Comparison of ENCODE assay signal across 7 mouse cellular contexts in genomic region chr6:36810448-36810847, GRCm38 (mm10). TPM values are rescaled to one million over a fixed set of nuclear protein-coding genes. Genes with fewer than 3 reads are reported as not detected.
DNase-seq lines count a peak whose midpoint lies in the region; ATAC-seq lines count a peak whose summit lies in the region.

No protein-coding gene starts in this region.

- peak overlapping the region; percentile 51; the same call in 1 of the 2 replicates for H3K4me3 ChIP-seq in liver, embryonic 11.5 days (ENCODE audit: low read depth, low read length)
- H3K4me3 ChIP-seq in forebrain, embryonic 13.5 days, result peak overlapping the region; percentile 68
- H3K4me3 ChIP-seq in limb, embryonic 12.5 days (replicated peaks), result peak overlapping the region; percentile 64
- peak overlapping the region; percentile 62 for H3K4me3 ChIP-seq in stomach, embryonic 14.5 days (ENCODE audit: low read depth, low read length)

- no peaks in the 10 kb centered on the region for H3K4me1 ChIP-seq in liver, embryonic 11.5 days (replicated peaks; ENCODE audit: control insufficient read depth, insufficient read depth, low read length)
- H3K4me1 ChIP-seq in forebrain, embryonic 13.5 days, result peaks cover 47% of the 10 kb centered on the region
- peaks cover 20% of the 10 kb centered on the region for H3K4me1 ChIP-seq in limb, embryonic 12.5 days (replicated peaks)
- H3K4me1 ChIP-seq in stomach, embryonic 14.5 days (ENCODE audit: control insufficient read depth, insufficient read depth, low read length), result 0 out of 2 replicates have a peak, but pooled peaks cover 7% of the 10 kb centered on the region

- no peak for DNase-seq in liver, embryonic 11.5 days (ENCODE audit: low spot score)
- DNase-seq in liver, result no peak
- no peak for DNase-seq in thymus, postnatal 4 days
- DNase-seq in kidney, postnatal 14 days, result no peak

- H3K27me3 ChIP-seq in liver, embryonic 11.5 days (replicated peaks; ENCODE audit: control insufficient read depth, insufficient read depth, low read length), result no peaks in the 10 kb centered on the region
- H3K27me3 ChIP-seq in forebrain, embryonic 13.5 days, result no peaks in the 10 kb centered on the region
- no peaks in the 10 kb centered on the region for H3K27me3 ChIP-seq in limb, embryonic 12.5 days
- H3K27me3 ChIP-seq in stomach, embryonic 14.5 days (ENCODE audit: control insufficient read depth, insufficient read depth, low read length), result no peaks in the 10 kb centered on the region

- no peaks in the 10 kb centered on the region for H3K9me3 ChIP-seq in liver, embryonic 11.5 days (ENCODE audit: control insufficient read depth, low read length)
- H3K9me3 ChIP-seq in forebrain, embryonic 13.5 days (replicated peaks), result no peaks in the 10 kb centered on the region
- no peaks in the 10 kb centered on the region for H3K9me3 ChIP-seq in limb, embryonic 12.5 days
- H3K9me3 ChIP-seq in stomach, embryonic 14.5 days (ENCODE audit: control insufficient read depth, low read depth, low read length), result no peaks in the 10 kb centered on the region

- 22% methylated on average over 5 of the region's 5 CpGs for WGBS in liver, embryonic 11.5 days
- WGBS in forebrain, embryonic 13.5 days, result 10% methylated on average over 5 of the region's 5 CpGs
- WGBS in limb, embryonic 12.5 days, result 11% methylated on average over 5 of the region's 5 CpGs
- 24% methylated on average over 5 of the region's 5 CpGs for WGBS in stomach, embryonic 14.5 days

- H3K4me2 ChIP-seq in liver, embryonic 11.5 days, result peak overlapping the region; percentile 57
- H3K4me2 ChIP-seq in forebrain, embryonic 13.5 days, result peak overlapping the region; percentile 67
- H3K4me2 ChIP-seq in limb, embryonic 12.5 days, result peak overlapping the region; percentile 72
- peak overlapping the region; percentile 46 for H3K4me2 ChIP-seq in stomach, embryonic 14.5 days (replicated peaks; ENCODE audit: low read depth, low read length)

- no peak for ATAC-seq in liver, embryonic 11.5 days (replicated peaks; ENCODE audit: low FRiP score)
- ATAC-seq in forebrain, embryonic 13.5 days, result peak; percentile 37
- no peak for ATAC-seq in limb, embryonic 12.5 days (ENCODE audit: insufficient number of reproducible peaks, insufficient read depth, low FRiP score, low TSS enrichment, low read depth)
- ATAC-seq in stomach, embryonic 14.5 days (ENCODE audit: insufficient number of reproducible peaks, insufficient read depth, low FRiP score, low read depth), result no peak

- H3K36me3 ChIP-seq in liver, embryonic 11.5 days (ENCODE audit: control insufficient read depth, insufficient read depth, low read length), result no peaks in the 10 kb centered on the region; the same call in 1 of the 2 replicates
- peaks cover 14% of the 10 kb centered on the region for H3K36me3 ChIP-seq in forebrain, embryonic 13.5 days (ENCODE audit: poor library complexity, severe bottlenecking)
- peaks cover 15% of the 10 kb centered on the region for H3K36me3 ChIP-seq in limb, embryonic 12.5 days
- H3K36me3 ChIP-seq in stomach, embryonic 14.5 days (ENCODE audit: control insufficient read depth, insufficient read depth, low read length), result peaks cover 7% of the 10 kb centered on the region; the same call in 1 of the 2 replicates

- no peak overlapping the region for H3K27ac ChIP-seq in liver, embryonic 11.5 days (ENCODE audit: low read depth, low read length)
- H3K27ac ChIP-seq in forebrain, embryonic 13.5 days, result peak overlapping the region; percentile 85
- H3K27ac ChIP-seq in limb, embryonic 12.5 days, result peak overlapping the region; percentile 97
- peak overlapping the region; percentile 94 for H3K27ac ChIP-seq in stomach, embryonic 14.5 days (ENCODE audit: low read length)

- H3K9ac ChIP-seq in liver, embryonic 11.5 days (ENCODE audit: low read depth, low read length), result no peak overlapping the region
- peak overlapping the region; percentile 89; the same call in 1 of the 2 replicates for H3K9ac ChIP-seq in forebrain, embryonic 13.5 days
- peak overlapping the region; percentile 88; the same call in 1 of the 2 replicates for H3K9ac ChIP-seq in limb, embryonic 12.5 days (replicated peaks)
- no peak overlapping the region for H3K9ac ChIP-seq in stomach, embryonic 14.5 days (replicated peaks; ENCODE audit: low read depth, low read length)

RNA-seq across cellular contexts. Expression of gene Ptn, which starts 0.4 kb away (rescaled TPM):
- polyA plus RNA-seq in liver, embryonic 11.5 days (2014; fragmentation: Nextera tagmentation; extraction: Ambion mirVana), result 232 and 261 TPM in 2 replicates
- 421 and 545 TPM in 2 replicates for polyA plus RNA-seq in forebrain, embryonic 13.5 days (2015; fragmentation: Nextera tagmentation; extraction: Ambion mirVana)
- 395 and 421 TPM in 2 replicates for polyA plus RNA-seq in limb, embryonic 12.5 days (2016; fragmentation: Nextera tagmentation; extraction: Ambion mirVana)
- 432 and 471 TPM in 2 replicates for polyA plus RNA-seq in stomach, embryonic 14.5 days (2014; fragmentation: Nextera tagmentation; extraction: Ambion mirVana)

Comparison
In these comparisons a context has a peak if more than half of its experiments do, and no peak if none do; other contexts are left out.
1. H3K9ac ChIP-seq: peak in forebrain, embryonic 13.5 days (single experiment) and limb, embryonic 12.5 days (single experiment); none in liver, embryonic 11.5 days (single experiment) and stomach, embryonic 14.5 days (single experiment).
2. Peak in every context shown above with its lines, with median percentiles within 50 percentile points of each other: H3K4me2 ChIP-seq and H3K4me3 ChIP-seq.